Mouse (Mus musculus): ENCODE measurements at regions not wholly inside any gene's neighbourhood (a gene's known extent, or its start where the extent isn't known, plus 50 kb on each side); places are given as distances from the start of the nearest gene placed in this dataset.

DNA sequence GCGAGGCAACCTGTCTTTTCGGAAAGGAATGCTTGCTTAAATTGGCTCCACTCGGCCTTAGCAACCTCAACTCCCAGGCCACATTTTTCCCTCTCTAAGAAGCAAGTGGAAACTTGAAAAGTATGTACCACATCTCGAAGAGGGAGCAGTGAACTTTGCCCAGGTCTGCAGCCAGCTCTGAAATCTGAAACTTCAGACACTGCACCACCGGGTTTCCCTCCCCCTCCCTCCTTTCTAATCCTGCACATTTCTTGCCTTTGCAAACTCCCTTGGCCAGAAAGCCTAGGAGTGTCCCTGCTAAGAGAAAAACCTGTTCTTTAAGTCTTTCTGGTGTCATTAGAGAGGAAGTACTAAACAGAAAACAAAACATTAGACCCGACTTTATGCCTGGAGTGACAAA is 148.1 kb upstream of the Nr2f2 start:
- TF ChIP-seq CTCF (conservative IDR thresholded peaks at IDR 0.05; ENCODE audit: insufficient read depth, insufficient read length, low read depth, low read length): no peak
- TF ChIP-seq POLR2A (IDR thresholded peaks at IDR 0.05; ENCODE audit: low read depth, low read length): no peak

Data from kidney, adult 2 months (tissue).